Mouse (Mus musculus) natural killer cell, adult 2 months (primary cell): ENCODE measurements at regions not wholly inside any gene's neighbourhood (a gene's known extent, or its start where the extent isn't known, plus 50 kb on each side); places are given as distances from the start of the nearest gene placed in this dataset.
"Not testable (repeated sequence)": the region's sequence is repeated elsewhere in the genome, so short reads cannot be mapped to it uniquely, and the experiment has no call there.

Source experiments
- DNase-seq, 2 experiments: peaks; one replicate each; pipeline ENCODE4 v3.0.0; 2022; ENCODE audit warnings: low spot score in 2 of 2

DNA sequence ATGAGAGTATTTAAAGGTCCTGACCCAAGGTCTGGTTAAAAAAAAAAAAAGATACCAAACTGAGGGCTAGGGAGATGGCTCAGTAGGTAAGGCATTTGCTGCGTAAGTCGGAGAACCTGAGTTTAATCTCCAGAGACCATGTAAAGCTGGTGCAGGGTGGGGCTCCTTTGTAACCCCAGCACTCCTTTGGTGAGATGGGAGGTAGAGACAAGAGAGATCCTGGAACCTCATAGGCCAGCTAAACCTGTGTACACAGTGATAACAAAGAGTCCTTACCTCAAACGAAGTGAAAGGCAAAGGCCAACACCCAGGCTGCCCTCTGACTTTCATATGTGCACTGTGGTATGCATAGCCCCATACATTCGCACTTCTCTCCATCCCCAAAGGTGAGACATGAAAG lies 175.0 kb downstream of the Nucb2 start:
- DNase-seq, result no peak

GRCm38 (mm10) chr7:116680523-116680922 lies 176.4 kb downstream of the Nucb2 start:
- DNase-seq, result no peak

- no peak for DNase-seq
Observed at GRCm38 (mm10) chr7:116681268-116681667, 177.1 kb downstream of the Nucb2 start.

DNA sequence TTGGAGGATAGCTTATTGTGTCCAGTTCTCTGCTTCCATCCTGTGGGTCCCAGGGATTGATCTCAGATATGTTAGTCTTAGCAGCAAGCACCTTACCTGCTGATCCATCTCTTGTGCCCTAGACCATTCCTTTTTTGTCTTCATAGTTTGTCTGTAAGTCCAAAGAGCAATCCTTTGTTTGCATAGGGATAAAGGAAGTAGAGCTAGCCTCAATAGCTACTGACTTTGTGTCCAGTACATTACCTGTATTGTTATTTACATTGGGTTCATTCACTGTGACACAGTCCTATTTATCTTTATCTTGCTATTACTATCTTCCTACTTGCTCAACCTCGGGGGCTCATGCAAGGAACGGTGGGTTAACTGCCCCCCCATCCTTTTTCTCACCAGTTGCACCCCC lies 196.2 kb downstream of the Nucb2 start:
- DNase-seq, result no peak

- peak in 1 of 2 experiments; percentile 64 for DNase-seq
Observed at GRCm38 (mm10) chr7:116701466-116702342, 197.5 kb downstream of the Nucb2 start.

DNA sequence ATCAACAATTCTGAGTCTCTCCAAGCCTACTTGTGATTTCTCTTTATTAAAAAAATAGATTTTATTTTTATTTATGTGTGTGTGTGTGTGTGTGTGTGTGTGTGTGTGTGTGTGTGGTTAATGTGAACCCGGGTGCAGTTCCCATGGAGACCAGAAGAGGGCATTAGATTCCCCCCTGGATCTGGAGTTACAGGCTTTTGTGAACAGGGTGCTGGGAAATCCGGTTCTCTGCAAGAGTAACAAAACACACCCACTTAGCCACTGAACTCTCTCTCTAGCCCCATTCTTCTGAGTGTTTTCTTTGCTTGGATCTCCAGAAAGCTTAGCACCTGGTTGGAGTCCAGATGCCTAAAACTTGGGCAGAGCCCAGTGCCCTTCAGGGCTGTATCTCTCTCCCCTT lies 198.4 kb downstream of the Nucb2 start:
- DNase-seq, result no peak

DNA sequence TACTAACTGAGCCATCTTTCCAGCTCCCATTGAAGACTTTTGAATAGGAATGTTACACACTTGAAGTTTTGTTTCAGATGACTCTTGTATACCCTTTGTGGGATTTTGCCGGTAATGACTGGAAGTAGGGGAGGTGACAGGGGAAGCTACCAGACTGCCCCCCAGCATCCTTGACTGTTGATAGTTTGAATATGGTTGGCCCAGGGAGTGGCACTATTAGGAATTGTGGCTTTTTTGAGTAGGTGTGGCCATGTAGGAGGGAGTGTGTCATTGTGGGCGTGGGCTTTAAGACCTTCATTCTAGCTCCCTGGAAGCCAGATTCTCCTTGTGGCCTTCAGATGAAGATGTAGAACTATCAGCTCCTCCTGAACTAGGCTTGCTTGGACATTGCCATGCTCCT lies 207.4 kb downstream of the Nucb2 start:
- no peak for DNase-seq

- DNase-seq, result no peak
Observed at GRCm38 (mm10) chr7:116713200-116713599, 209.0 kb downstream of the Nucb2 start.

GRCm38 (mm10) chr7:116715234-116716046 lies 211.3 kb downstream of the Nucb2 start:
- no peak for DNase-seq

- DNase-seq, result no peak
Observed at GRCm38 (mm10) chr7:116728379-116728778, 224.2 kb downstream of the Nucb2 start.

DNA sequence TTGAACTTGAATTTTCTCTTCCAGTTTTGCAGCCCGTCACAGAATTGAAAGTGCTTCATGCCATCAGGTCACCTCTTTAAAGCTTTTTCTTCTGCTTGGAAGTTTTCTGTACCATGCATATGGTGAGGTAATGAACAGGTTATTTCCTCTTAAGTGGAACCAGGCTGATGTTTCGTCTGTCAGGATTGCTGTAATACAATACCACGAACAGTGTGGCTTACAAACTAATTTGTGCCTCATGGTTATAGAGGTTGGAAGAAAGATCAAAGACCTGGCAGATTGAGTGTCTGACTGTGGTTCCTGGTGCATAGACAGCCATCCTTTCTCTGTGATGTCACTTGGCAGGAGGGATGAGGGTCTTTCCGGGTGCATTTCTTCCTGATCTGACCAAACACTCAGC lies 225.6 kb downstream of the Nucb2 start:
- DNase-seq, result no peak

DNA sequence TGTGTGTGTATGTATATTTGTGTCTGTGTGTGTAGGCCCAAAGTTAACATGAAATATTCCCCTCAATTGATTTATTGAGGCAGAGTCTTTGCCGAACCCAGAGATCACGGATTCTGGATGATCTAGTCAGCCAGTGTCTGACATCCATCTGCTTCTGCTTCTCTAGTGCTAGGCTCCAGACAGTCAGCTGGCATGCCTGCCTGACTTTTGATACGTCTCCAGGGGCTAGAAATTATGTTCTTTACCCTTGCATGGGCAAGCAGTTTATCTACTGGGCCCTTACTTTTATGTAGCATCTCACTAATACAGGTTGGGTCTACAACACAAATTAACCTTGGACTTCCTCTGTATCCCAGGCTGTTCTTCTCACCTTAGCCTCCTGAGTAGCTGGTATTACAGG lies 231.5 kb downstream of the Nucb2 start:
- DNase-seq, result no peak

- no peak for DNase-seq
Observed at GRCm38 (mm10) chr7:116736333-116736732, 232.2 kb downstream of the Nucb2 start.

- DNase-seq, result no peak
Observed at GRCm38 (mm10) chr7:116738009-116738408, 233.8 kb downstream of the Nucb2 start.

DNA sequence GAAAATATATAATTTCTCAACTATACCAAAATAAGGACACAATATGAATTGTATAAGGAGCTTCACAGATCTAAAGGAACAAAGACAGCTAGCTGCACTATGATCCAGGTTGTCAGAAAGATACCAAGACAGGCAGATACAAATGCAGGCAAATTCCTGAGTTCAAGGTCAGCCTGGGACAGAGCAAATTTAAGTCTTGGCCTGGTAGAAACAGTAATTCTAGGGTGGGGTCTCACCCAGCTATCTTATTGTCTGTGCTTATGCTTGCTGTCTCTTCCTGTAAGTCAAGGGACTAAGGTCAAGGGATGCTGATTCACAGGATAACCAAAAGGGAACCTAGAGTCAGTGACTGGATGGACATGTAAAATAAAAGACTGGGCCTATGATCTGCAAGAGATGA lies 250.4 kb downstream of the Nucb2 start:
- no peak for DNase-seq

DNA sequence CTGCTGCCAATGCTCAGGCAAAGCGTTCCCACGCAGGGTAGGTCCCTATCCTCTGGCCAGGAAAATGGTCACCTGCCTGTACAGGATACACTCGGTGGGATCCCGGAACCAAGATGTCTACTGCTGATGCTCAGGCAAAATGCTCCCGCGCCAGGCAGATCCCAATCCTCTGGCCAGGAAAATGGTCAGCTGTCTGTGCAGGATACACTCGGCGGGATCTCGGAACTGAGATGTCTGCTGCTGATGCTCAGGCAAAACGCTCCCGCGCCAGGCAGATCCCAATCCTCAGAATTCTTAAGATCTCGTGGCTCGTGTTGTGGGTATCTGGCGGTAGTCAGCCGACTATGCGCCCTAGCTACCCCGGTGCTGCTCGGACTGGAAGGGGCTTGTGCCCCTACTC lies 288.0 kb downstream of the Nucb2 start:
- not testable (repeated sequence) for DNase-seq

- no peak for DNase-seq
Observed at GRCm38 (mm10) chr7:116808475-116808874, 304.3 kb downstream of the Nucb2 start.

DNA sequence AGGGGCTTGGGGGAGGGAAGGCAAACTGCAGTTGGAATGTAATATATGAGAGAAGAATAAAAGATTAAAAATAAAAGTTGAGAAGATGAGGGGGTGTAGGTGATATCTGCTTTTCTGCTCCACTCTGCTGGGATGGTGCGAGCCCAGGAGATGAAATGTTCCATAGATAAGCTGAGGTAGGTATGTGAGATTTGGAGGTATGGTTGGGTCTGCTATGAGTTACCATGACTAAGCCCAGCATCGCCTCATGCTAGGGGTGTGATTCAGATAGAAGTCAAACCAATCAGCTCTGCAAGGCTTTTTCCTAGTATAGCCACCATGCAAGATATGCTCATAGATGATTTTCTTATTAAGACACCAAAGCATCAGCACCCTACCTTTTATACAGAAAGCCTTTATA lies 312.3 kb downstream of the Nucb2 start:
- no peak for DNase-seq

- no peak for DNase-seq
Observed at GRCm38 (mm10) chr7:116817991-116818390, 313.8 kb downstream of the Nucb2 start.

- no peak for DNase-seq
Observed at GRCm38 (mm10) chr7:116820613-116821012, 316.4 kb downstream of the Nucb2 start.

DNA sequence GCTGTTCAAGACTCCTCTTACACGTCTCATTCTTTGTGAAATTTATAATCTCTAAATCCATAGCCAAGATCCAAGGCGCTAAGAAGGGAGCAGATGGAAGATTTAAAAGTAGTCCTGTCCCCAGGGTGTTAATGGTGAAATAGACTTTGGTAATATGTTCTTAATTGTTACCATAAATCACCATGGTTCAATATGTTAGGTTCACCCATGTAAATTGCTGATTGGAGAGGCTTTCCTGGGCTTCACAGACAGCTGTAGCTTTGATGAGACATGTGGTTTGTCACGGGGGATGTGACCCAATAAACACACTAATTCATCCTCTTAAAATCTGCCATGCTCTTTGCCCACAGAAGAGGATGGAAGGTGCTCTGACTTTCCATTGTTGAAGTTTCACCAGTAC lies 338.7 kb downstream of the Nucb2 start:
- peak in 1 of 2 experiments; percentile 12 for DNase-seq

DNA sequence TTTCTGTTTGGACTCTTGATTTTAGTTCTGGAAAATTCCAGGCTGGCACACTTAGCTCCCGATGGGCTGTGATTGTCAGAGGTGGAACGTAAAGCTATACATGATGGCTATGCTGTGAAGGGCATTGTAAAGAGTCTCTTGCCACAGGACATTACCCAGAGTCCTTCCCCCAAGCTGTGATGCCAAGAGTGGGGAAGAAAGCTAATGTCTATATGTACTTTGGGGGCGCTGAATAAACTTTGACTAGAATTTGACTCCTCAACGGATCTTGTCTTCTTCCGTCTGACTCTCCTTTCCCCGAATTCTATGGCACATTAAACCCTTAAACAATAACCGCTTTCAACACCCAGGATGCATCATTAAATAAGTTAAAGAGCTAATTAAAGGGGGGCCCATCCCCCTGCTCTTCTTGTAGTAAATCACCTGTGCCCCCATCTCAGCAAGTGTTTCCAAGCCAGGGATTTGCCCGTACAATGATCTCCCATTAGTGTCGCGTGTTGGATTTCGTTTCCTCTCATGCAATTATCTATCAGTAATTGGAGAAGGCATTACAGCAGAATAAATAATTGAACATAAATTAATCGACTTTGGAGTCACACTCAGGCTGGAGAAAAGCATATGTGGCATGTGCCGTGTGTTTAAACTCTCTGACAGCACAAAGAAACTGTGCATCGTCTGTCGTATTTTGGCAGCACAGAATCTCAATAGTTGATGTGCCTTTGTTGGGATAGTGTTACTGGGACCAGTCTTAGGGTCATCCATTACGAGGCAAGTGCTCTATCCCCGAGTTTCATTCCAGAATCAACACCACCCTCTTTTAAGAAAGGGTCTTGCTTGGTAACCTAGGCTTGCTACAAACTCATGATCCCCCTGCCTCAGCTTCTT lies 343.9 kb downstream of the Nucb2 start:
- no peak for DNase-seq
